Mouse (Mus musculus) forebrain, postnatal 0 days (tissue): Measurements from ENCODE around the gene Aff3. TPM values are rescaled to one million over a fixed set of nuclear protein-coding genes. Genes with fewer than 3 reads are reported as not detected.

ENCODE experiments used
- ATAC-seq: fragments of 200-750 bp; cut with Nextera tagmentation; 2 replicates; pipeline ENCODE4 v1.8.0; 2017; ENCODE audit warnings: mild to moderate bottlenecking, moderate library complexity
- DNase-seq: peaks from one replicate; pipeline ENCODE4 v3.0.0-alpha.2; 2015
- H3K27ac ChIP-seq: fragments of 300-500 bp; sonication (generic); 2 replicates; pipeline ENCODE4 v1.5.1; 2014; ENCODE audit warnings: low read depth, mild to moderate bottlenecking, antibody characterized with exemption, low read length, moderate library complexity, mixed read lengths
- H3K27me3 ChIP-seq: fragments of 300-500 bp; sonication (generic); 2 replicates; pipeline ENCODE4 v1.6.1; 2014; ENCODE audit warnings: mild to moderate bottlenecking, low read length, mixed read lengths; ENCODE audit not compliant: insufficient read depth
- H3K36me3 ChIP-seq: fragments of 300-500 bp; sonication (generic); 2 replicates; pipeline ENCODE4 v1.6.1; 2014; ENCODE audit warnings: mild to moderate bottlenecking, moderate library complexity; ENCODE audit not compliant: insufficient read depth
- H3K4me1 ChIP-seq: fragments of 300-500 bp; sonication (generic); 2 replicates; pipeline ENCODE4 v1.6.1; 2014; ENCODE audit warnings: antibody characterized with exemption; ENCODE audit not compliant: insufficient read depth
- H3K4me2 ChIP-seq: fragments of 300-500 bp; sonication (generic); 2 replicates; pipeline ENCODE4 v1.6.1; 2014; ENCODE audit warnings: low read depth, mild to moderate bottlenecking, moderate library complexity
- H3K4me3 ChIP-seq: fragments of 300-500 bp; sonication (generic); 2 replicates; pipeline ENCODE4 v1.5.1; 2014; ENCODE audit warnings: low read depth, low read length, mixed read lengths
- H3K9ac ChIP-seq: fragments of 300-500 bp; sonication (generic); 2 replicates; pipeline ENCODE4 v1.6.1; 2014; ENCODE audit warnings: mild to moderate bottlenecking
- H3K9me3 ChIP-seq: fragments of 300-500 bp; sonication (generic); 2 replicates; pipeline ENCODE4 v1.6.1; 2016; ENCODE audit warnings: low read length
- CTCF ChIP-seq: sonication (generic); IDR thresholded peaks from 2 replicates; pipeline ENCODE4 v1.5.1; 2016; ENCODE audit warnings: antibody characterized with exemption, control low read depth, low read depth
- WGBS: fragments of 180-500 bp; shearing (Covaris S2); extraction: QIAGEN DNeasy Blood & Tissue Kit; methylation state at CpG from one replicate; pipeline ENCODE4 v1.1.7; 2014; 5-methylcytosine and 5-hydroxymethylcytosine counted together
- polyA plus RNA-seq: library from polyadenylated mRNA; unstranded; fragments of >200 nt; fragmentation: Nextera tagmentation; extraction: Ambion mirVana; gene quantifications from 2 replicates; pipeline ENCODE4 v1.2.1, GENCODE M21; 2015
- total RNA-seq: library from RNA; depleted of rRNA; stranded (reverse); fragments of >200 nt; gene quantifications from 2 replicates; pipeline ENCODE4 v1.2.3, GENCODE M21; 2014

Gene Aff3
- total and polyA plus RNA-seq, 2 experiments from 2014 or later = 21.8 to 102 TPM

DNA sequence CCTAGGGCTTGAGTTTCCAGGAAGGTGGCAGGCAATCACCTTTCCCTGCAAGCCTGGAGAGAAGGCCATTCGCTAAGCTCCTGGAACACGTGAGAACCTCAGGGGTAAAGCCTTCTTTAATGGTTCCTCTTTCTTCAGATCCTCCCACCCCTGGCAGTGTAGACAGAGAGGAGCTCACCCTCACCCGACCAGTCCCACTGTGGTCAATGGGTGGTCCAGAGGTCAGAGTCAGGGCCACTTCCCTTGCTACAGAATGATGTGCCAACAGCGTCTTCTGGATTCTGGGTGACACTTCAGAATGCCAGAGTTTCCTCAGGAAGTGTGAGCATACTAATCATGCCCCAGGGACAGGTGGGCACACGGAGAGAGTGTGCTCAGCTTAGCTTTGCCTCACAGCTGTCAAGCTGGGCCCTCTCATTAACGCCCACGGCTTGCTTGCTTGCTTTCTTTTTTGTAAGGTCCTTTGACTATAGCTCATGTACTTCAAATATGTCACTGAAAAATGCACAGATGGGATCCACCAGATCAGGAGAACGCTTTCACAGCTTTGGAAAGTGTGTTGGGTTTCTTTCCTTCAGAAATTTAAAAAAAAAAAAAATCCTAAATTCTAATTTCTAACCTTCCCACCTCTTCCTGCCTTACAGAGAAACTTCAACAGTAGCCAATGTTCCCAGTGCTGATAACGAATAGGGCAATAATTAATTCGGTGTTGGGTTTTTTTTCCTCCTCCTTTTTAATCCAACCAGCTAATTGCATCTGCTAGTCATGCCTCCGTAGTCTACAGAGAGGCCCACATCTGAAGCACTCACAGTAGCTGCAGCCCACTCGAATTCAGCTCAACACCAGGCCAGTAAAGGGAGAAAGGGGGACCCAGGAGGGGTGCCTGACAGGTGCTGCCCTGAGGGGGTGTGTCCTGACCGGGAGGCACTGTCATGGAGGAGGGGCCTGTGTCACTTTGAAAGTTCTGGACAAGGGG lies 235.8 kb downstream of the Aff3 start:
- H3K4me2 ChIP-seq = no peak overlapping the region
- H3K27me3 ChIP-seq = no peaks in the 10 kb centered on the region
- DNase-seq (peak; percentile 41), ATAC-seq (peak; percentile 73)
- no peak for TF ChIP-seq CTCF
- 29% methylated on average over 13 of the region's 13 CpGs for WGBS
- no peaks in the 10 kb centered on the region for H3K36me3 ChIP-seq
- no peak overlapping the region for H3K9ac ChIP-seq
- H3K9me3 ChIP-seq = no peaks in the 10 kb centered on the region
- no peak overlapping the region for H3K4me3 ChIP-seq
- peak overlapping the region; percentile 67 for H3K27ac ChIP-seq
- 0 out of 2 replicates have a peak, but pooled peaks cover 10% of the 10 kb centered on the region for H3K4me1 ChIP-seq

GRCm38 (mm10) chr1:38422921-38423320 lies 241.8 kb downstream of the Aff3 start:
- no peak for TF ChIP-seq CTCF
- Histone ChIP-seq H3K27me3 (no peaks in the 10 kb centered on the region), H3K4me2 (no peak overlapping the region), H3K9me3 (no peaks in the 10 kb centered on the region), H3K4me1 (no peaks in the 10 kb centered on the region; the same call in 1 of the 2 replicates), H3K4me3 (no peak overlapping the region), H3K36me3 (no peaks in the 10 kb centered on the region), H3K9ac (no peak overlapping the region), H3K27ac (no peak overlapping the region)
- ATAC-seq (no peak), DNase-seq (no peak)
- whole genome bisulfite sequencing = 76% methylated on average over 6 of the region's 6 CpGs

DNA sequence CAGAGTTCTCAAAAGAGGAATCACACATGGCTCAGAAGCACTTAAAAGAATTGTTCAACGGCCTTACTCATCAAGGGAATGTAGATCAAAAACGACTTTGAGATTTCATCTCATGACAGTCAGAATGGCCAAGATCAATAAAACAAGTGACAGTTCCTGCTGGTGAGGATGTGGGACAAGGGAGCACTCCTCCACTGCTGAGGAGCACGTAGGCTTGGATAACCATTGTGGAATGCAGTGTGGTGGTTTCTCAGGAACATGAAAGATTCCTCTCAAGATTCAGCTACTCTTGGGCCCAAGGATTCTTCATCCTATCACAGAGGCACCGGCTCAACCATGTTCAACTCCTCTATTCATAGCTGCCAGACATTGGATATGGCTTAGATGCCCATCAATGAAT lies 245.4 kb downstream of the Aff3 start:
- no peaks in the 10 kb centered on the region for H3K27me3 ChIP-seq
- no peak for TF ChIP-seq CTCF
- DNase-seq (no peak), ATAC-seq (no peak)
- no peak overlapping the region for H3K4me3 ChIP-seq
- 87% methylated on average over 4 of the region's 4 CpGs for WGBS
- H3K4me1 ChIP-seq = peaks cover 10% of the 10 kb centered on the region
- H3K36me3 ChIP-seq = no peaks in the 10 kb centered on the region
- H3K27ac ChIP-seq = 0 out of 2 replicates have a peak overlapping the region, but pooled peaks have one; percentile 21
- no peak overlapping the region for H3K9ac ChIP-seq
- no peak overlapping the region for H3K4me2 ChIP-seq
- no peaks in the 10 kb centered on the region for H3K9me3 ChIP-seq

DNA sequence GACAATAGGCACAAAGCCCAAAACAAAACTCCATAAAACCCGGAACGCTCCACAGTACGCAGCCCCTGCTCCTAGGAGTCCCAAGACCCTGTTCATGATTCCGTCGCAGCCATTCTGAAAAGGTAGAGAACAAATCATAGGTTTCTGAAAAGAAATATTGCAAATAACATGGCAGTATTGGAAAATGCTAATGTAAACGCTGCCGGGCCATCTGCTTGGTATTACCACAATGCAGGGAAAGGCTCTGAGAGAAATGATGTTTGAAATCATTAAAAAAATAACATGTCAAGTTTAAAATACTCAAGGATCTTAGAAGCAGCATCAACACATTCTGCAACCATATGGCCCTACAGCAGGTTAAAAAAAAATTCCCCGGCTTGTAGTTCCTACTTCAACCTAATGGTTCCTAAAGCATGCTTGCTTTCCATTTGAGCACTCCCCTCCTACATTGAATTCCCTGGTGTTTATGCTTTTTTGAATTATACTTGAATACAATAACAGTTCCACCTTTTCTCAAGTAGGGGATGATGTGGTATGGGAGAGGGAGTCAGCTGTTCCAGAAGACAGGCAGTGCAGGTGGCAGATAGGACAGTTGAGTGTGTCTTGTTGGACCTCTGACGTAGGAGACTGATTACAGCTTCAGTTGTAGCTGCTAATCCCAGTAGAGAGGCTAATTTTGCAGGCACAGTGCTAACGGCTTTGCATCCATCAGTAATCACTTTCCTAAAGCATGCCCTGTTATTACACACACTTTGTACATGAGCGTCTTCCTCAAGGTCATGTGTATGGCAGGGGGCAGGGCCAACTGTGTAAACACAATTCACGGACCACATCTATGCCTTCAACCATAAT lies 246.3 kb downstream of the Aff3 start:
- Histone ChIP-seq H3K36me3 (no peaks in the 10 kb centered on the region), H3K4me2 (peak overlapping the region; percentile 6; the same call in 1 of the 2 replicates), H3K27me3 (no peaks in the 10 kb centered on the region), H3K27ac (peak overlapping the region; percentile 77), H3K9ac (no peak overlapping the region), H3K4me3 (no peak overlapping the region), H3K4me1 (peaks cover 10% of the 10 kb centered on the region), H3K9me3 (no peaks in the 10 kb centered on the region)
- 0 out of 2 replicates have a peak, but pooled peaks have one; percentile 10 for TF ChIP-seq CTCF
- peak; percentile 74 for DNase-seq
- peak; percentile 82 for ATAC-seq
- WGBS = 45% methylated on average over 12 of the region's 12 CpGs

DNA sequence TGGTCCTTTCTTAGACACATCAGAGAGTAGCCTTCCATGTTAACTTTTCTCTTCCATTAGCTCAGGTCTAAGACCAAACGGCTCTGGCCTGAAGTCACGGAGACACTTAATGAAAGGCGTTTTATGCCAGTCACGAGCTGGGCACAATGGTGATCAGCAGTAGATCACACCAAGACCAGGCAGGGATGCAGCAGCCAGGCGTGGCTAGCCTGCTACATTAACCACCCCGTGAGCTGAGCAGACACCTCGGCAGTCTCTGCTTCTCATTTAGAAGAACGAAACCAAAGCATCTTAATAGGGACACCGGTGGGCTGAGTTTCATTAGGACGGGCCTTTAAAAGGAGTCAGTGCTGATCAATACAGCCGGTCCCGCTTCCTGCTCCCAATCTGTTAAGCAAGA lies 247.6 kb downstream of the Aff3 start:
- H3K4me2 ChIP-seq = no peak overlapping the region
- peaks cover 10% of the 10 kb centered on the region for H3K4me1 ChIP-seq
- ATAC-seq = no peak
- no peaks in the 10 kb centered on the region for H3K9me3 ChIP-seq
- no peaks in the 10 kb centered on the region for H3K27me3 ChIP-seq
- H3K27ac ChIP-seq = peak overlapping the region; percentile 77
- 32% methylated on average over 12 of the region's 12 CpGs for WGBS
- no peaks in the 10 kb centered on the region for H3K36me3 ChIP-seq
- no peak overlapping the region for H3K9ac ChIP-seq
- no peak for TF ChIP-seq CTCF
- DNase-seq = no peak
- no peak overlapping the region for H3K4me3 ChIP-seq

DNA sequence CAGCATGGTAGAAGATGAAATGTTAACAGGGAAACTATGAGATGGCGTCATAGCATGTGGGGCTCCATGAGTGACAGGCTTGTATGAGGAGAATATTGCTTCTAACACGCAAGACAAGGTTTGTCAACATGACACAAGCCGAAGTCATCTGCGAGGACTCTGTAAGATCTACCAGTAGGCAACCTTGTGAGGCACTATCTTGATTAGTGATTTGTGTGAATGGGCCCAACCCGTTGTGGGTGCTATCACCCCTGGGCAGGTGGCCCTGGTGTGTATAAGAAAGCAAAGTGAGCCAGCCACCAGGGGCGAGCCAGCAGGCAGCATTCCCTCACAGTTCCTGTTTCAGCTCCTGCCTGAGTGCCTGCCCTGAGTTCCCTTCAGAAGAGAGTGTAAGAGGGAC lies 249.2 kb downstream of the Aff3 start:
- TF ChIP-seq CTCF = no peak
- WGBS = 85% methylated on average over 6 of the region's 6 CpGs
- DNase-seq (no peak), ATAC-seq (no peak)
- no peak overlapping the region for H3K4me2 ChIP-seq
- H3K27me3 ChIP-seq = no peaks in the 10 kb centered on the region
- no peaks in the 10 kb centered on the region for H3K36me3 ChIP-seq
- H3K27ac ChIP-seq = no peak overlapping the region
- no peak overlapping the region for H3K4me3 ChIP-seq
- no peak overlapping the region for H3K9ac ChIP-seq
- H3K4me1 ChIP-seq = peaks cover 19% of the 10 kb centered on the region
- no peaks in the 10 kb centered on the region for H3K9me3 ChIP-seq
